Mouse (Mus musculus) lung, postnatal 10 days (tissue): ENCODE data around the gene Ttll6.

ENCODE experiments used
- DNase-seq: peaks from one replicate; pipeline ENCODE4 v3.0.0; 2021

Gene Ttll6

DNA sequence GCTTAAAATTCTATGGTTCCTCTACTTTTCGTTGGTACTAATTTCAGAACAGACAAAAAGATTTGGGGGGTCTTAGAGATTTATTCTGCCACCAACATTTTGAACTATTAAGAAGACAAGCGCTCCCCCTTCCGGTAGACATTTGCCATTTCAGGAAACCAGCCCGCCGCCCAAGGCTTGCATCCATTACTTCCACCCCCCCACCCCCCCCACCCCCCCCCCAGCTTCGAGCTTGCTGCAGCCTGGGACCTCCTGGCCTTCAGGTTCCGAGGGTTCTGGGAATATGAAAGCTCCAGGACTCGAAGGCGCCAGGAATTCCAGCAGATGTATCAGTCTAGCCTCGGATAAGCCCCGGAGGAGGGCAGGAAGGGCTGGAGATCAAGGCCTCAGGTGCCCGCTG is 65.1 kb downstream of the Ttll6 start:
- DNase-seq, result peak; percentile 62

DNA sequence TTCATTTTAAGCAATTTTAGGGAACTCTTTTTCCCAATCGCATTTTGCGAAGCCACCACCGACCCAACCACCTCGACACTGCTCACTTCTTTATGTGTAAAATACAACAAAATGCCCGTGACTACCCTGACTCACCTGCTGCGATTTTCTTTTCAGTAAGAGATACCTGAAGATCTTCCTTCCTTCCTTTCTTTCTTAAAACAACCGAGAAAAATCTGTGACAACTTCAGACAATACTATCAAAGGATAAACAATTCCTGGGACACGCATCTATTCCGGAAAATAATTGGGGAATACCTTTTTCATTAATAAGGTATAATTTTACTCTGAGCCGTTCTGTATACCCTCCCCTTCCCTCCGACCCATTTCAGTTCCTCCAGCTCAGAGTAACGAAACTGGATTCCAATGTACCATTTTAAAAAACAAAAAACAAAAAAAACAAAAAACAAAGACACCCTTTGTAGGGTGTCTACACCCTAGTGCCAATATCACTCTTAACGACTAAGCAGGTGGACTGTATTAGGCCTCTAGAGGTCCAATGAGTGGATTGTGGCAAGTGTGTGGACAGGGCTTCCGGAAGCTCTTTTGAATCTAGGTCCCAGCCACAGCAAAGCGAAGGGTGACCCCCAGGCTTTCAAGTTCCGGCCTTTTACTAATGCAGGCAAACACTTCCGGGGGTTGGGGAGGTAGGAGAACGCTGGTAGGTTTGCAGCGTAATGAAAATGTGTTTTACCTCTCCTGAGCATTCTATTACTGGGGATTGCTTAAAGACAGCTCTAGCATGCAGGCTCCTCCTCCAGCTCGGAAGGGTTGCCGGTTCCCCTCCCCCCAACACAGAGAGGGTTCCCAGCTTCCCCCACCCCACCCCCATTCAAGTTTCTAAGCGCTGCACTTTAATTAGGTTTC is 65.8 kb downstream of the Ttll6 start:
- no peak for DNase-seq

DNA sequence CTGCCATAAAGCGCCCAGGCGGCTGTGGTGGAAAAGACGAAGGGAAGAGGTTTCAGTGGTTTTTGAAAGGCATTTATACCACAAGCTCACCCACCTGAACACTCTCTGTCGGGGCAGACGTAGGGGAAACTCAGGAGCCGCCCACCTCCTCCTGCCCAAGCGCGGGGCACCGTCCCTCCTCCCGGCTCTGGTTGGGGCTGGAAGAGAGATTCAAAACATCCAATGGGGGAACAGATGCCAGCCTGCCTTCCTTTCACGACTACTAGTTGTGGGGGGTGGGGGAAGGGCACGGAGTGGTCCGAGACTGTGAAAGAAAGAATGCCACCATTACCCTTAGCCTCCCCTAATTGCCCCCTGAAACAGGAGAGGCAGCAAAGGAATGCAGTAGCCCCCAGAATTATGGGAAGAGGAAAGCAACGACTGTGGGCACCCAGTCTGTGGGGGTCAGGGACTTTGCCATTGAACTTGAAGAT is 66.6 kb downstream of the Ttll6 start:
- DNase-seq, result no peak

GRCm38 (mm10) chr11:96201741-96202140 is 68.2 kb downstream of the Ttll6 start:
- no peak for DNase-seq

DNA sequence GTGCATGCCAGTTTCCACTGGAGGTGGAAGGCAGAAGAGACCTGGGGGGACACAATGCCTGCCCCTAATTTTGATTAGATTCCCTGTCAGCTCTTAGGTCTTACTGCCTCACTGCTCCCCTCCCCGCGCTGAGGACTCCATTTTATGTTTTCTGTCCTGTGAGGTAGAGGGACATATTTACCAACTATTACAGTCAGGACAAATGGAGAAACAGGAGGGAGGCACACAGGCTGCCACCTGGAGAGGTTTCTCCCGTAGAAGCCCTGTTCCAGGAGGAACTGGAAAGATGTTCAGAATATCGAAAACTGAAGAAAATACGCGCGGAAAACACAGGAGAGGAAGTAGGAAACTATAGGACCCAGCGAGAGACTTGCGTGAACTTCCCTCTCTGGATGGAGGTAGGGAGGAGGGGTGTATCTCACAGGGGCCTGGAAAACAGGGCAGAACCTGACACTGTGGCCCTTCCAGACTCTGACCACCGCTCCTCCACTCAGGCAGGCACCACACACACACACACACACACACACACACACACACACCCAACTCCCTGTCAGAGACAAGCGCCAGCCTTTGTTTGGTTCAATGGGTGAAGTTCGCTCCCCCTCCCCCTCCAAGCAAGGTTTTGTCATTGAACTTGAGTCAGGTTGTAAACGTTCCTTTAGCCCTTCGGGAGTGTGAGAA is 69.0 kb downstream of the Ttll6 start:
- no peak for DNase-seq

DNA sequence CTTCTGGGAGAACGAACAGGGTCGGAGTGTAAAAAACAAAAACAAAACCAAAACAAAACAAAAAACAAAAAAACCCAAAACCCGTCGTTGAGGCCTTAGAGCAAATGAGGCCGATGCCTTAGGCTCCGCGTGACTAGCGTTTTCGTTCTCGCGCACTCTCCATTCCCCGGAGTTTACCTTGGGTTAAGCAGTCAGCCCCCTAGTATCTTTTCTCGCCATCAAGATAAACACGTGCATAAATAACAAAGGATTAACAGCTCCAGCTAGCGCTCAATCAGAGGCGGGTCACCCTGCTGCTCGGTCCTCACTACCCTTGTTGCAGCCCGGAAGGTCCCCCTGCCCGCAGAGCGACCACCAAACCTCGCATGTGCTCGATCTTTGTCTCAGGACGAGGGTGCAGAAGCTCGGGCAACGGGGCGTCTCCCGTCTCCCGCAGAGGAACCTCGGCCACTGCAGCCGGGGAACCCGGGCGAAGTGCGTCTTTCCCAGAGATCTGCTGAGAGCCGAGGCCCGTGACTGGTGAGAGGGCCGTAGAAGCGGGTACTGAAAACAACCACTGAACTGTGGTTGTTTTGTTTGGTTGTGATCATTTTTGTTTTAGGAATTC is 69.7 kb downstream of the Ttll6 start:
- DNase-seq, result no peak

- no peak for DNase-seq
Observed at GRCm38 (mm10) chr11:96203789-96204186, 70.2 kb downstream of the Ttll6 start.

GRCm38 (mm10) chr11:96204351-96204750 is 70.8 kb downstream of the Ttll6 start:
- DNase-seq, result no peak

DNA sequence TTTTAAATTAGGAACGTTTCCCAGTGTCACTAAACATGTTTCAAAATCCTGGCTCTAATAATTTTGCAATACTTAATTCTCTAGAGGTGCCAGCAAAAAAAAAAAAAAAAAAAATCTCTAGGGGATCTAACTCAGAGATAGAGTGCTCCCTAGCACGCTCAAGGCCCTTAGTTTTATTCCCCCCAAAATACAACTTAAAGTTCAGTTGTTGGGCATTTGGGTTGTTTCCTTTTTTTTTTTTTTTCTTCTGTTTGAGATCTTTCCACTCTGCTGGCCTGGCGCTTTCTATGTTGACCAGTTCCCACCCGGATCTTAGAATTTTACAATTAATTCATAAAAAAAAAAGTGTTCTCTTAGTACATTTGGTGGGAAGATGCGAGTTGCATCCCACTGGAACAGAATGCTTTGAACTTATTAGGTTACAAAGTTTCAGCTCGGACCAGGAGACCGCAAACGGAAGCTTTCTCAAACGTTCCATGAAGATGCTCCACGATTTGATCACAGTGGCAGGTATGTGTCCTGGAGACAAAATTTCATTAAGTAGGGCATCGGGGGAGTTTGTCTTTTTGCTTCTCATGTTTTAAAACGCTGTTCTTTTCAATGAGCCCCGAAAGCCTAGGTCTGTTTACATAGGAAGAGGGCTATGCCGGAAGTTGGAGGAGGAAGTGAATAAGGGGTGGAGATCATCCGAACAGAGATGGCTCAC is 72.0 kb downstream of the Ttll6 start:
- DNase-seq, result no peak
